Mouse (Mus musculus) 3T3-L1 (cell line): ENCODE measurements at regions not wholly inside any gene's neighbourhood (a gene's known extent, or its start where the extent isn't known, plus 50 kb on each side); places are given as distances from the start of the nearest gene placed in this dataset.
"Not testable (repeated sequence)": the region's sequence is repeated elsewhere in the genome, so short reads cannot be mapped to it uniquely, and the experiment has no call there.

ENCODE experiments used
- DNase-seq: peaks from one replicate; pipeline ENCODE4 v3.0.0-alpha.2; 2015; ENCODE audit warnings: low read depth, low spot score

- DNase-seq, result no peak
Measured at GRCm38 (mm10) chr10:118046831-118047230, 94.8 kb upstream of the Mdm1 start.

GRCm38 (mm10) chr10:118049330-118049729 is 92.3 kb upstream of the Mdm1 start:
- DNase-seq, result peak; percentile 3

- DNase-seq, result peak; percentile 68
Measured at GRCm38 (mm10) chr10:118050152-118050641, 91.4 kb upstream of the Mdm1 start.

- no peak for DNase-seq
Measured at GRCm38 (mm10) chr10:118052042-118052441, 89.6 kb upstream of the Mdm1 start.

- DNase-seq, result no peak
Measured at GRCm38 (mm10) chr10:118052477-118052876, 89.1 kb upstream of the Mdm1 start.

- no peak for DNase-seq
Measured at GRCm38 (mm10) chr10:118053037-118053436, 88.6 kb upstream of the Mdm1 start.

- DNase-seq, result no peak
Measured at GRCm38 (mm10) chr10:118056789-118057271, 84.8 kb upstream of the Mdm1 start.

GRCm38 (mm10) chr10:118057516-118057915 is 84.1 kb upstream of the Mdm1 start:
- no peak for DNase-seq

- DNase-seq, result no peak
Measured at GRCm38 (mm10) chr10:118064816-118065216, 76.8 kb upstream of the Mdm1 start.

GRCm38 (mm10) chr10:118076341-118076740 is 65.3 kb upstream of the Mdm1 start:
- DNase-seq, result not testable (repeated sequence)

- no peak for DNase-seq
Measured at GRCm38 (mm10) chr10:118081636-118082166, 59.9 kb upstream of the Mdm1 start.

- no peak for DNase-seq
Measured at GRCm38 (mm10) chr10:118083035-118083720, 58.4 kb upstream of the Mdm1 start.

- no peak for DNase-seq
Measured at GRCm38 (mm10) chr10:118083721-118084075, 57.9 kb upstream of the Mdm1 start.

- no peak for DNase-seq
Measured at GRCm38 (mm10) chr10:118085046-118085983, 56.3 kb upstream of the Mdm1 start.

- no peak for DNase-seq
Measured at GRCm38 (mm10) chr10:118087570-118088340, 53.9 kb upstream of the Mdm1 start.

- no peak for DNase-seq
Measured at GRCm38 (mm10) chr10:118088499-118088898, 53.1 kb upstream of the Mdm1 start.

GRCm38 (mm10) chr10:118089879-118090278 is 51.7 kb upstream of the Mdm1 start:
- no peak for DNase-seq

- DNase-seq, result no peak
Measured at GRCm38 (mm10) chr10:118091476-118091875, 50.1 kb upstream of the Mdm1 start.
